Mouse (Mus musculus) myocyte (in vitro differentiated cells): ENCODE measurements around the gene Naa25. TPM values are rescaled to one million over a fixed set of nuclear protein-coding genes. Genes with fewer than 3 reads are reported as not detected.
A peak's percentile ranks its signal among the peaks of the same experiment; 100 is the strongest.

Experiments
- H3K27me3 ChIP-seq: one replicate; pipeline ENCODE4 v1.6.1; 2011; ENCODE audit not compliant: control insufficient read depth, insufficient read depth, insufficient read length
- H3K36me3 ChIP-seq: one replicate; pipeline ENCODE4 v1.6.1; 2011; ENCODE audit not compliant: control insufficient read depth, insufficient read depth
- H3K4me2 ChIP-seq: one replicate; pipeline ENCODE4 v1.6.1; 2011; ENCODE audit warnings: low read depth, control low read depth
- H3K4me3 ChIP-seq: one replicate; pipeline ENCODE4 v1.5.1; 2011; ENCODE audit warnings: mild to moderate bottlenecking, control low read depth, moderate library complexity
- H3K79me2 ChIP-seq: one replicate; pipeline ENCODE4 v1.6.1; 2011; ENCODE audit not compliant: control insufficient read depth, insufficient read depth
- H3ac ChIP-seq: one replicate; pipeline ENCODE4 v1.6.1; 2011; ENCODE audit not compliant: control insufficient read depth, insufficient read length
- CEBPB ChIP-seq: IDR thresholded peaks from 2 replicates; pipeline ENCODE4 v1.6.1; 2011; ENCODE audit warnings: mild to moderate bottlenecking, moderate library complexity; ENCODE audit not compliant: poor library complexity, insufficient read depth, severe bottlenecking
- E2F4 ChIP-seq: IDR thresholded peaks from one replicate; pipeline ENCODE4 v1.6.1; 2011; ENCODE audit warnings: mild to moderate bottlenecking, control low read depth, moderate library complexity; ENCODE audit not compliant: insufficient read depth
- MAX ChIP-seq: IDR thresholded peaks from one replicate; pipeline ENCODE4 v1.6.1; 2011; ENCODE audit warnings: low read depth, mild to moderate bottlenecking, control low read depth
- MYOD1 ChIP-seq, 3 experiments: IDR thresholded peaks; one replicate each; pipeline ENCODE4 v1.6.1; 2011; ENCODE audit warnings: control low read depth in 2 of 3, low read depth in 2 of 3, mild to moderate bottlenecking in 2 of 3, moderate library complexity in 1 of 3; ENCODE audit not compliant: insufficient read length in 2 of 3, control insufficient read depth in 1 of 3
- MYOG ChIP-seq, 3 experiments: IDR thresholded peaks; one replicate each; pipeline ENCODE4 v1.6.1; 2011; ENCODE audit warnings: control low read depth in 2 of 3, low read depth in 2 of 3, mild to moderate bottlenecking in 2 of 3; ENCODE audit not compliant: insufficient read length in 2 of 3, control insufficient read depth in 1 of 3, insufficient read depth in 1 of 3
- POLR2A ChIP-seq: IDR thresholded peaks from one replicate; pipeline ENCODE4 v1.6.1; 2011; ENCODE audit warnings: low read depth, mild to moderate bottlenecking, control low read depth, moderate library complexity; ENCODE audit not compliant: insufficient read length
- POLR2AphosphoS2 ChIP-seq: IDR thresholded peaks from one replicate; pipeline ENCODE4 v1.6.1; 2011; ENCODE audit warnings: low read depth, control low read depth; ENCODE audit not compliant: insufficient read length
- REST ChIP-seq: IDR thresholded peaks from one replicate; pipeline ENCODE4 v1.6.1; 2011; ENCODE audit warnings: mild to moderate bottlenecking, control low read depth, moderate library complexity; ENCODE audit not compliant: insufficient read depth, insufficient read length
- SRF ChIP-seq: IDR thresholded peaks from one replicate; pipeline ENCODE4 v1.6.1; 2011; ENCODE audit warnings: low read depth; ENCODE audit not compliant: control insufficient read depth, insufficient read length
- TCF12 ChIP-seq: IDR thresholded peaks from one replicate; pipeline ENCODE4 v1.6.1; 2011; ENCODE audit warnings: mild to moderate bottlenecking, control low read depth; ENCODE audit not compliant: poor library complexity, insufficient read depth, severe bottlenecking
- TCF3 ChIP-seq: IDR thresholded peaks from one replicate; pipeline ENCODE4 v1.6.1; 2011; ENCODE audit warnings: low read depth, control low read depth; ENCODE audit not compliant: insufficient read length
- USF1 ChIP-seq: IDR thresholded peaks from one replicate; pipeline ENCODE4 v1.6.1; 2011; ENCODE audit warnings: low read depth, mild to moderate bottlenecking, control low read depth, moderate library complexity
- polyA plus RNA-seq: library from polyadenylated mRNA; unstranded; fragments of >200 nt; fragmentation: generic; extraction: Trizol; gene quantifications from one replicate; pipeline ENCODE4 v1.2.1, GENCODE M21; 2012; ENCODE audit warnings: missing spikeins

Gene Naa25
- polyA plus RNA-seq, 1 experiment: 22.0 TPM

DNA sequence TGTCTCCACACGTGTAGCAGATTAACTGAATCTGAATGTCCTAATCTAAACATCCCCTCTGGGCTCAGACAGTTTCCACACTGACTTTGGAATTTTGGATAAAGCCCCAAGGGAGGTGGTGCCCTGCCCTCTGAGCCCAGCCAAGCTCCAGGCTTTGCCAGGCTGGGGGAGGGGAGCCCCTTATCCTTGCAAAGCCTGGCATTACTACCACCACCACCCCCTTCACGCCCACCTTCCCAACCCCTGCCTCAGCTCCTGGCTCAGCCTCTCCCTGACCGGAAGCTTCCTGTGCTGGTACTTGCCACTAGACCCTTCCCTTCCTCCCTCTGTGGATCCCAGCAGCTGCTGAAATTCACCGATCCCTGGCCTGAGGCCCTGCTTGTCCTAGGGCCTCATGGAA is 10.6 kb upstream of the Naa25 start:
- H3K27me3 ChIP-seq: no peaks in the 10 kb centered on the region
- peak overlapping the region; percentile 77 for H3K4me2 ChIP-seq
- no peaks in the 10 kb centered on the region for H3K79me2 ChIP-seq
- H3K36me3 ChIP-seq: no peaks in the 10 kb centered on the region
- no peak overlapping the region for H3ac ChIP-seq
- H3K4me3 ChIP-seq: no peak overlapping the region
- TF ChIP-seq USF1: no peak
- TF ChIP-seq MAX: no peak
- TF ChIP-seq CEBPB: no peak
- TF ChIP-seq MYOG (IDR thresholded peaks at IDR 0.05; ENCODE audit: control insufficient read depth in 1 of 3, insufficient read depth in 1 of 3, insufficient read length in 2 of 3, low read depth in 2 of 3): no peak
- no peak for TF ChIP-seq TCF3
- no peak for TF ChIP-seq REST
- TF ChIP-seq SRF: no peak
- TF ChIP-seq POLR2A: no peak
- TF ChIP-seq E2F4: no peak
- no peak for TF ChIP-seq POLR2AphosphoS2
- no peak for TF ChIP-seq TCF12
- TF ChIP-seq MYOD1 (IDR thresholded peaks at IDR 0.05; ENCODE audit: control insufficient read depth in 1 of 3, insufficient read length in 2 of 3, low read depth in 2 of 3): no peak

DNA sequence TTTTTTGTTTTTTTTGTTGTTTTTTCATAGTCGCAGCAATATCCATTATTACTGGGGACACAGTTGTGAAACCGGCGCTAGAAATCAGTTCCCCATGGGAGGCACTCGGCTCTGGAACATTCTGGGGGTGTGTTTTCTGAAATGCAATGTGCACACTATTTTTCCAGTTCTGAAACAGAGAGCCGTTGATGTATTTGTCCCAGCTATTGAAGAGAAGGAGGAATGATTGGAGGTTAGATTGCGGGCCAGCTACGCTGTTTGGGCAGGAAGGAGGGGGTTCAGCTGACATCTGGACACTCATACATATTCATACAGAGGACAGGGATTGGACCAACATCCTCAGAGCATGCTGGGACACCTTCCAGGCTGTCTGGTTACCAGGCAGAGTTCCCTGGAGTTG is 8.6 kb upstream of the Naa25 start:
- TF ChIP-seq E2F4: no peak
- no peak for TF ChIP-seq TCF3
- no peak for TF ChIP-seq TCF12
- no peak for TF ChIP-seq POLR2AphosphoS2
- TF ChIP-seq MYOD1 (IDR thresholded peaks at IDR 0.05; ENCODE audit: control insufficient read depth in 1 of 3, insufficient read length in 2 of 3, low read depth in 2 of 3): no peak
- no peak for TF ChIP-seq CEBPB
- no peak for TF ChIP-seq USF1
- TF ChIP-seq MYOG (IDR thresholded peaks at IDR 0.05; ENCODE audit: control insufficient read depth in 1 of 3, insufficient read depth in 1 of 3, insufficient read length in 2 of 3, low read depth in 2 of 3): no peak
- no peak for TF ChIP-seq MAX
- no peak for TF ChIP-seq SRF
- no peak for TF ChIP-seq REST
- no peak for TF ChIP-seq POLR2A
- Histone ChIP-seq H3K36me3 (no peaks in the 10 kb centered on the region), H3K4me3 (no peak overlapping the region), H3K4me2 (no peak overlapping the region), H3K27me3 (no peaks in the 10 kb centered on the region), H3K79me2 (no peaks in the 10 kb centered on the region), H3ac (no peak overlapping the region)

DNA sequence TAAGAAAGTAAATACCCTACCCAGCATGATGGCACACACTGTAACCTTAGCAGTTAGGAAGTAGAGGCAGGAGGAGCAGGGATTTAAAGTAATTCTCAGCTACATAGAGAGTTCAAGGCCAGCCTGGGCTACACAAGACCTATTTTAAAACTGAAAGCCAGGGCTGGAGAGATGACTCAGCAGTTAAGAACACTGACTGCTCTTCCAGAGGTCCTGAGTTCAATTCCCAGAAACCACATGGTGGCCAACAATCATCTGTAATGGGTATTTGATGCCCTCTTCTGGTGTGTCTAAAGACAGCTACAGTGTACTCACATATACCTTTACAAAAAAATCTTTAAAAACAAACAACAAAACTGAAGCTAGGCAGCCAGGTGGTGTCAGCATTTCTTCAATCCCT is 8.0 kb upstream of the Naa25 start:
- Histone ChIP-seq H3K4me3 (no peak overlapping the region), H3ac (no peak overlapping the region), H3K4me2 (no peak overlapping the region), H3K36me3 (no peaks in the 10 kb centered on the region), H3K79me2 (no peaks in the 10 kb centered on the region), H3K27me3 (no peaks in the 10 kb centered on the region)
- TF ChIP-seq SRF: no peak
- TF ChIP-seq CEBPB: no peak
- TF ChIP-seq MYOG (IDR thresholded peaks at IDR 0.05; ENCODE audit: control insufficient read depth in 1 of 3, insufficient read depth in 1 of 3, insufficient read length in 2 of 3, low read depth in 2 of 3): no peak
- TF ChIP-seq TCF3: no peak
- no peak for TF ChIP-seq E2F4
- TF ChIP-seq TCF12: no peak
- TF ChIP-seq USF1: no peak
- no peak for TF ChIP-seq MYOD1 (IDR thresholded peaks at IDR 0.05; ENCODE audit: control insufficient read depth in 1 of 3, insufficient read length in 2 of 3, low read depth in 2 of 3)
- TF ChIP-seq POLR2A: no peak
- no peak for TF ChIP-seq POLR2AphosphoS2
- TF ChIP-seq MAX: no peak
- TF ChIP-seq REST: no peak

DNA sequence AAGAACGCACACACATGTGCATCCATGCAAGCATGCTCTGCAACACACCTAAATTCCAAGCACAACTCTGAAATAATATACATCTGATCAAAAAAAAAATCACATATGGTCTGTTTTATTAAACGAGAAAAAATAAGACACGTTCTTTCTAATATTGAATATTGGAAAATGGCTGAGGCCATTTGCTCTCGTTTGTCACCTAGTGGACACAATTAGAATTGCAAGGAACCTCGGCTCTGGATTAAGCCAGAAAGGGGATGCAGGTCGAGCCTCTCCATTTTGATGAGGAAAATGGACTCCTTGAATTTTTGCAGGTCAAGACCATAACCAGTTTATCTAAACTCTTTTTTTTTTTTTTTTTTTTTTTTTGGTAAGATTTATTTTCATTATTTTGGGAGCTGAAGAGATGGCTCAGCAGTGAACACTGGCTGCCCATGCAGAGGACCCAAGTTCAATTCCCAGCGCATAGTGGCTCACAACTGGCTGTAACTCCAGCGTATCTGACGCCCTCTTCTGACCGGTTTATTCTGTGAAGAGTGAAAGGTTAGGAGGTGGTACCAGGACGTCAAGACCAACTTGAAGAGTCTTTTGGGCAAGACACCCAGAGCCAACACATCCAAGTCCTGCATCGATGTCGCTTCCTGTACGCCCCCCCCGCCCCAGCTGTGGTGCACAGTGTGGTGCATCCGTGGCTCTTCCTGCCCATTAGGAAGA is 4.9 kb upstream of the Naa25 start:
- H3K79me2 ChIP-seq: no peaks in the 10 kb centered on the region
- no peak overlapping the region for H3K4me3 ChIP-seq
- H3K4me2 ChIP-seq: no peak overlapping the region
- no peaks in the 10 kb centered on the region for H3K27me3 ChIP-seq
- H3ac ChIP-seq: no peak overlapping the region
- H3K36me3 ChIP-seq: no peaks in the 10 kb centered on the region
- TF ChIP-seq POLR2A: no peak
- no peak for TF ChIP-seq E2F4
- TF ChIP-seq REST: no peak
- TF ChIP-seq USF1: no peak
- no peak for TF ChIP-seq MAX
- no peak for TF ChIP-seq TCF3
- no peak for TF ChIP-seq SRF
- TF ChIP-seq TCF12: no peak
